Mouse (Mus musculus): ENCODE data around the gene Zzef1. TPM values are rescaled to one million over a fixed set of nuclear protein-coding genes. Genes with fewer than 3 reads are reported as not detected.

The Zzef1 gene
- polyA plus RNA-seq, 1 experiment = 8.1 TPM

GRCm38 (mm10) chr11:72851214-72851613, 55.2 kb downstream of the Zzef1 start:
- H3K27me3 ChIP-seq (ENCODE audit: control insufficient read depth, insufficient read depth, insufficient read length) = no peaks in the 10 kb centered on the region
- H3K36me3 ChIP-seq (ENCODE audit: control insufficient read depth, insufficient read depth) = peaks cover 44% of the 10 kb centered on the region
- H3K4me3 ChIP-seq = no peak overlapping the region
- no peak overlapping the region for H3ac ChIP-seq (ENCODE audit: control insufficient read depth, insufficient read length)
- TF ChIP-seq USF1 (IDR thresholded peaks at IDR 0.05; ENCODE audit: low read depth) = no peak
- no peak for TF ChIP-seq POLR2A (IDR thresholded peaks at IDR 0.05; ENCODE audit: insufficient read length, low read depth)
- no peak for TF ChIP-seq SRF (IDR thresholded peaks at IDR 0.05; ENCODE audit: control insufficient read depth, insufficient read length, low read depth)
- TF ChIP-seq TCF12 (IDR thresholded peaks at IDR 0.05; ENCODE audit: insufficient read depth, poor library complexity, severe bottlenecking) = no peak
- no peak for TF ChIP-seq MYOG (IDR thresholded peaks at IDR 0.05; ENCODE audit: control insufficient read depth in 1 of 3, insufficient read depth in 1 of 3, insufficient read length in 2 of 3, low read depth in 2 of 3)
- no peak for TF ChIP-seq REST (IDR thresholded peaks at IDR 0.05; ENCODE audit: insufficient read depth, insufficient read length)
- no peak for TF ChIP-seq CEBPB (IDR thresholded peaks at IDR 0.05; ENCODE audit: insufficient read depth, poor library complexity, severe bottlenecking)
- no peak for TF ChIP-seq POLR2AphosphoS2 (IDR thresholded peaks at IDR 0.05; ENCODE audit: insufficient read length, low read depth)
- no peak for TF ChIP-seq MYOD1 (IDR thresholded peaks at IDR 0.05; ENCODE audit: control insufficient read depth in 1 of 3, insufficient read length in 2 of 3, low read depth in 2 of 3)
- no peak for TF ChIP-seq TCF3 (IDR thresholded peaks at IDR 0.05; ENCODE audit: insufficient read length, low read depth)
- no peak for TF ChIP-seq E2F4 (IDR thresholded peaks at IDR 0.05; ENCODE audit: insufficient read depth)
- TF ChIP-seq MAX (IDR thresholded peaks at IDR 0.05; ENCODE audit: low read depth) = no peak
- no peak overlapping the region for H3K4me2 ChIP-seq (ENCODE audit: low read depth)
- no peaks in the 10 kb centered on the region for H3K79me2 ChIP-seq (ENCODE audit: control insufficient read depth, insufficient read depth)

GRCm38 (mm10) chr11:72852122-72852521, 56.1 kb downstream of the Zzef1 start:
- no peak overlapping the region for H3K4me2 ChIP-seq (ENCODE audit: low read depth)
- no peaks in the 10 kb centered on the region for H3K27me3 ChIP-seq (ENCODE audit: control insufficient read depth, insufficient read depth, insufficient read length)
- H3K36me3 ChIP-seq (ENCODE audit: control insufficient read depth, insufficient read depth) = peaks cover 46% of the 10 kb centered on the region
- H3K4me3 ChIP-seq = no peak overlapping the region
- TF ChIP-seq POLR2A (IDR thresholded peaks at IDR 0.05; ENCODE audit: insufficient read length, low read depth) = no peak
- TF ChIP-seq USF1 (IDR thresholded peaks at IDR 0.05; ENCODE audit: low read depth) = no peak
- no peak for TF ChIP-seq REST (IDR thresholded peaks at IDR 0.05; ENCODE audit: insufficient read depth, insufficient read length)
- no peaks in the 10 kb centered on the region for H3K79me2 ChIP-seq (ENCODE audit: control insufficient read depth, insufficient read depth)
- no peak overlapping the region for H3ac ChIP-seq (ENCODE audit: control insufficient read depth, insufficient read length)

GRCm38 (mm10) chr11:72853086-72853485, 57.1 kb downstream of the Zzef1 start:
- H3K79me2 ChIP-seq (ENCODE audit: control insufficient read depth, insufficient read depth) = no peaks in the 10 kb centered on the region
- no peak overlapping the region for H3ac ChIP-seq (ENCODE audit: control insufficient read depth, insufficient read length)
- no peak for TF ChIP-seq REST (IDR thresholded peaks at IDR 0.05; ENCODE audit: insufficient read depth, insufficient read length)
- TF ChIP-seq TCF12 (IDR thresholded peaks at IDR 0.05; ENCODE audit: insufficient read depth, poor library complexity, severe bottlenecking) = no peak
- TF ChIP-seq E2F4 (IDR thresholded peaks at IDR 0.05; ENCODE audit: insufficient read depth) = no peak
- TF ChIP-seq MAX (IDR thresholded peaks at IDR 0.05; ENCODE audit: low read depth) = no peak
- no peak for TF ChIP-seq SRF (IDR thresholded peaks at IDR 0.05; ENCODE audit: control insufficient read depth, insufficient read length, low read depth)
- TF ChIP-seq MYOG (IDR thresholded peaks at IDR 0.05; ENCODE audit: control insufficient read depth in 1 of 3, insufficient read depth in 1 of 3, insufficient read length in 2 of 3, low read depth in 2 of 3) = no peak
- TF ChIP-seq USF1 (IDR thresholded peaks at IDR 0.05; ENCODE audit: low read depth) = no peak
- no peak for TF ChIP-seq POLR2AphosphoS2 (IDR thresholded peaks at IDR 0.05; ENCODE audit: insufficient read length, low read depth)
- no peak for TF ChIP-seq TCF3 (IDR thresholded peaks at IDR 0.05; ENCODE audit: insufficient read length, low read depth)
- no peak for TF ChIP-seq POLR2A (IDR thresholded peaks at IDR 0.05; ENCODE audit: insufficient read length, low read depth)
- TF ChIP-seq CEBPB (IDR thresholded peaks at IDR 0.05; ENCODE audit: insufficient read depth, poor library complexity, severe bottlenecking) = no peak
- no peak for TF ChIP-seq MYOD1 (IDR thresholded peaks at IDR 0.05; ENCODE audit: control insufficient read depth in 1 of 3, insufficient read length in 2 of 3, low read depth in 2 of 3)
- H3K36me3 ChIP-seq (ENCODE audit: control insufficient read depth, insufficient read depth) = peaks cover 46% of the 10 kb centered on the region
- no peak overlapping the region for H3K4me3 ChIP-seq
- H3K4me2 ChIP-seq (ENCODE audit: low read depth) = no peak overlapping the region
- no peaks in the 10 kb centered on the region for H3K27me3 ChIP-seq (ENCODE audit: control insufficient read depth, insufficient read depth, insufficient read length)

DNA sequence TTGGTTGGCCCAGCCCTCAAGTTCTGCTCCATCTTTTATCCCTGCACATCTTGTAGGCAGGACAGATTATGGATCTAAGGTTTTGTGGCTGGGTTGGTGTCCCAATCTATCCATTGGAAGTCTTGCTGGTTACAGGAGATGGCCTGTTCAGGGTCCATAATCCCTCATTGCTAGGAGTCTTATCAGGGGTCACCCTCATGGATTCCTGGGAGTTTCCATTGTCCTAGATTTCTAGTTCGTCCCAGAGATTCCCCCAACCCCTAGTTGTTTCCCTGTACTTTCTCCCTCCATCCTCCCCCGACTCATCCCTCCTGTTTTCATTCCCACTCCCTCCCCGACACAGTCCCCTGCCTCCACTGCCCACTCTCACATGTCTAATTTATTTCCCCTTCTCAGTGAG, 58.2 kb downstream of the Zzef1 start:
- TF ChIP-seq CEBPB (IDR thresholded peaks at IDR 0.05; ENCODE audit: insufficient read depth, poor library complexity, severe bottlenecking) (no peak), TCF12 (IDR thresholded peaks at IDR 0.05; ENCODE audit: insufficient read depth, poor library complexity, severe bottlenecking) (no peak), E2F4 (IDR thresholded peaks at IDR 0.05; ENCODE audit: insufficient read depth) (no peak), MYOD1 (IDR thresholded peaks at IDR 0.05; ENCODE audit: control insufficient read depth in 1 of 3, insufficient read length in 2 of 3, low read depth in 2 of 3) (no peak), MAX (IDR thresholded peaks at IDR 0.05; ENCODE audit: low read depth) (no peak), REST (IDR thresholded peaks at IDR 0.05; ENCODE audit: insufficient read depth, insufficient read length) (no peak), TCF3 (IDR thresholded peaks at IDR 0.05; ENCODE audit: insufficient read length, low read depth) (no peak), USF1 (IDR thresholded peaks at IDR 0.05; ENCODE audit: low read depth) (no peak), SRF (IDR thresholded peaks at IDR 0.05; ENCODE audit: control insufficient read depth, insufficient read length, low read depth) (no peak), MYOG (IDR thresholded peaks at IDR 0.05; ENCODE audit: control insufficient read depth in 1 of 3, insufficient read depth in 1 of 3, insufficient read length in 2 of 3, low read depth in 2 of 3) (no peak), POLR2AphosphoS2 (IDR thresholded peaks at IDR 0.05; ENCODE audit: insufficient read length, low read depth) (no peak), POLR2A (IDR thresholded peaks at IDR 0.05; ENCODE audit: insufficient read length, low read depth) (no peak)
- no peak overlapping the region for H3K4me2 ChIP-seq (ENCODE audit: low read depth)
- H3K79me2 ChIP-seq (ENCODE audit: control insufficient read depth, insufficient read depth) = no peaks in the 10 kb centered on the region

DNA sequence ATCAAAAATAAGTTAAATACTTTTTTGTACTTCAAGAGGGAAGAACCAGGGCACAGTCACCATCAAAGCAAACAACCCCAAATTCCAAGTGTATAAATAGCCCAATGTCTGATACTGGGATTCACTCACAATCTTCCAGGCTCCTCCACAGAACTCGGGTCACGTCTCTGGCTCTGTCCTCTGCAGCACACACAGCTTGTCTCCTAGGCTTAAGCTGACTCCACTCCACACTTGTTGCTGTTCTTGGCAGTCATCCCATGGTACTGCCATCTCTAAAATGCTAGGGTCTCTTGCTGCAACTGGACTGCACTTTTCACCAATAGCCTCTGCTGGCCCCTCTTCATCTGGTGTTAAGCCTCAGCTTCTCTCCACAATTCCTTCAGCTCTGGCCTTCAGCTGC, 60.7 kb downstream of the Zzef1 start:
- Histone ChIP-seq H3K4me2 (ENCODE audit: low read depth) (no peak overlapping the region), H3K36me3 (ENCODE audit: control insufficient read depth, insufficient read depth) (peaks cover 62% of the 10 kb centered on the region), H3ac (ENCODE audit: control insufficient read depth, insufficient read length) (no peak overlapping the region), H3K79me2 (ENCODE audit: control insufficient read depth, insufficient read depth) (no peaks in the 10 kb centered on the region), H3K4me3 (no peak overlapping the region), H3K27me3 (ENCODE audit: control insufficient read depth, insufficient read depth, insufficient read length) (no peaks in the 10 kb centered on the region)
- no peak for TF ChIP-seq MYOG (IDR thresholded peaks at IDR 0.05; ENCODE audit: control insufficient read depth in 1 of 3, insufficient read depth in 1 of 3, insufficient read length in 2 of 3, low read depth in 2 of 3)
- TF ChIP-seq CEBPB (IDR thresholded peaks at IDR 0.05; ENCODE audit: insufficient read depth, poor library complexity, severe bottlenecking) = no peak
- no peak for TF ChIP-seq SRF (IDR thresholded peaks at IDR 0.05; ENCODE audit: control insufficient read depth, insufficient read length, low read depth)
- no peak for TF ChIP-seq MAX (IDR thresholded peaks at IDR 0.05; ENCODE audit: low read depth)
- no peak for TF ChIP-seq E2F4 (IDR thresholded peaks at IDR 0.05; ENCODE audit: insufficient read depth)
- TF ChIP-seq TCF12 (IDR thresholded peaks at IDR 0.05; ENCODE audit: insufficient read depth, poor library complexity, severe bottlenecking) = no peak
- TF ChIP-seq POLR2AphosphoS2 (IDR thresholded peaks at IDR 0.05; ENCODE audit: insufficient read length, low read depth) = no peak
- TF ChIP-seq REST (IDR thresholded peaks at IDR 0.05; ENCODE audit: insufficient read depth, insufficient read length) = no peak
- no peak for TF ChIP-seq TCF3 (IDR thresholded peaks at IDR 0.05; ENCODE audit: insufficient read length, low read depth)

More for the DNA sequence above, 58.2 kb downstream of the Zzef1 start:
- Histone ChIP-seq H3K27me3 (ENCODE audit: control insufficient read depth, insufficient read depth, insufficient read length) (no peaks in the 10 kb centered on the region), H3K36me3 (ENCODE audit: control insufficient read depth, insufficient read depth) (peaks cover 54% of the 10 kb centered on the region), H3K4me3 (no peak overlapping the region), H3ac (ENCODE audit: control insufficient read depth, insufficient read length) (no peak overlapping the region)

Data from myocyte (in vitro differentiated cells).